Mouse (Mus musculus): ENCODE results near the gene 1700016D06Rik.

- TF ChIP-seq GATA1 (IDR thresholded peaks at IDR 0.05; ENCODE audit: low read length) (no peak), TAL1 (IDR thresholded peaks at IDR 0.05; ENCODE audit: low read length) (no peak)
These were observed 5.0 kb upstream of the 1700016D06Rik start for GRCm38 (mm10) chr8:11705818-11706217.
